Mouse (Mus musculus) heart, embryonic 14.5 days (tissue): ENCODE data around the gene Tbc1d14. TPM values are rescaled to one million over a fixed set of nuclear protein-coding genes. Genes with fewer than 3 reads are reported as not detected.

Experiments
- ATAC-seq: fragments of 200-750 bp; cut with Nextera tagmentation; 2 replicates; pipeline ENCODE4 v1.8.0; 2017; ENCODE audit warnings: low read depth, moderate TSS enrichment; ENCODE audit not compliant: insufficient number of reproducible peaks, insufficient read depth, low FRiP score
- H3K27ac ChIP-seq, 2 experiments: fragments of 200-500 bp in 1 of 2; fragments of 300-500 bp in 1 of 2; sonication (generic) in 1 of 2; replicated peaks in 1 of 2; 2 replicates each; pipeline ENCODE4 v1.5.1; 2012 to 2014; ENCODE audit warnings: low read depth in 2 of 2, low read length in 2 of 2, control low read depth in 1 of 2, mild to moderate bottlenecking in 1 of 2, mixed read lengths in 1 of 2; ENCODE audit not compliant: control insufficient read depth in 1 of 2, insufficient read depth in 1 of 2
- H3K27me3 ChIP-seq: fragments of 300-500 bp; sonication (generic); 2 replicates; pipeline ENCODE4 v1.6.1; 2014; ENCODE audit warnings: mild to moderate bottlenecking, low read length, control low read depth; ENCODE audit not compliant: control insufficient read depth, insufficient read depth
- H3K36me3 ChIP-seq: fragments of 300-500 bp; sonication (generic); 2 replicates; pipeline ENCODE4 v1.6.1; 2014; ENCODE audit warnings: mild to moderate bottlenecking, control low read depth, low read length, mixed read lengths; ENCODE audit not compliant: control insufficient read depth, insufficient read depth
- H3K4me1 ChIP-seq, 2 experiments: fragments of 200-500 bp in 1 of 2; fragments of 300-500 bp in 1 of 2; sonication (generic) in 1 of 2; 2 replicates each; pipeline ENCODE4 v1.6.1; 2012 to 2014; ENCODE audit warnings: low read length in 2 of 2, control low read depth in 1 of 2, mixed read lengths in 1 of 2; ENCODE audit not compliant: control insufficient read depth in 2 of 2, insufficient read depth in 2 of 2
- H3K4me2 ChIP-seq: fragments of 300-500 bp; sonication (generic); 2 replicates; pipeline ENCODE4 v1.6.1; 2014; ENCODE audit warnings: mild to moderate bottlenecking, low read length
- H3K4me3 ChIP-seq, 2 experiments: fragments of 200-500 bp in 1 of 2; fragments of 300-500 bp in 1 of 2; sonication (generic) in 1 of 2; 2 replicates each; pipeline ENCODE4 v1.5.1; 2012 to 2014; ENCODE audit warnings: low read length in 2 of 2, mild to moderate bottlenecking in 2 of 2, control low read depth in 1 of 2, low read depth in 1 of 2, moderate library complexity in 1 of 2; ENCODE audit not compliant: control insufficient read depth in 1 of 2, insufficient read depth in 1 of 2
- H3K9ac ChIP-seq: fragments of 300-500 bp; sonication (generic); 2 replicates; pipeline ENCODE4 v1.6.1; 2014; ENCODE audit warnings: mild to moderate bottlenecking, low read length
- H3K9me3 ChIP-seq: fragments of 300-500 bp; sonication (generic); 2 replicates; pipeline ENCODE4 v1.6.1; 2016; ENCODE audit warnings: low read length, control low read depth; ENCODE audit not compliant: control insufficient read depth
- WGBS: fragments of 180-500 bp; shearing (Covaris S2); extraction: QIAGEN DNeasy Blood & Tissue Kit; methylation state at CpG from one replicate; pipeline ENCODE4 v1.1.7; 2014; 5-methylcytosine and 5-hydroxymethylcytosine counted together
- polyA plus RNA-seq: library from polyadenylated mRNA; unstranded; fragments of >200 nt; fragmentation: Nextera tagmentation; extraction: Ambion mirVana; gene quantifications from 2 replicates; pipeline ENCODE4 v1.2.1, GENCODE M21; 2014

The Tbc1d14 gene
- polyA plus RNA-seq, 1 experiment from 2014 or later = 18.6 TPM

DNA sequence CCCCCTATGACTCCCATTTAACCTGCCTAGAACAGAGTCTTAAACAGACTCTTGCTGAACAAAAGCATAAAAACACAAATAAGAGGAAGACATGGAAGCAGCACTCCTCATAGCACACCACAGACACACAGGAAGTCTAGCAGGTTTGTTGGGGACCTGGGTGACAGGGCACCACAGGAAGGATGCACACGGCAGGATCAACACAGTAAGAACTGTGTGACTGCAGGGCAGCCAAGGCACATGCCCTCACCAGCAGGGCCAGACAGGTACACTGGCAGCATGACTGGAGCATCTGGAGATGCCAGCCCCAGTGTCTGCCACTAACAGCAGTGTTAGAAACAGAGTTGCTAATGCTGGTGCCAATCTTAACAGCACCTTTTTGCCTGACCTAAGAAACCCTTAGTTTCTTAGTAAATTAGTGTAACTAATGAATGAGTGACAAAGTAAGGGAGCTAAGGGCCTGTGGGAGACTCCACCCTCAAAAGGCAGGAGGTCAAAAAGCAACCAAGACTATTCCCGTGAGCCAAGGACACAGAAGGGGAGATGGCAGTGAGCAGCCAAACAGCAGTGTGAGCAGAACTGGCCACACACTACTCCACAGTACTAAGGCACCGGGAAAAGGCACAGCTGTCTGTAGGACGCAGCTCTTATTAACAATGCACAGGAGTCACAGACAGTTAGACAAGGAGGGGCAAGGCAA is 22.4 kb downstream of the Tbc1d14 start:
- 76% methylated on average over 4 of the region's 4 CpGs for WGBS
- no peak overlapping the region for H3K27ac ChIP-seq
- no peak overlapping the region for H3K9ac ChIP-seq
- H3K9me3 ChIP-seq = no peaks in the 10 kb centered on the region
- peaks cover 23 to 35% of the 10 kb centered on the region in 2 experiments for H3K4me1 ChIP-seq
- no peak for ATAC-seq
- no peaks in the 10 kb centered on the region for H3K27me3 ChIP-seq
- H3K36me3 ChIP-seq = peaks cover 20% of the 10 kb centered on the region
- no peak overlapping the region for H3K4me2 ChIP-seq
- no peak overlapping the region for H3K4me3 ChIP-seq

DNA sequence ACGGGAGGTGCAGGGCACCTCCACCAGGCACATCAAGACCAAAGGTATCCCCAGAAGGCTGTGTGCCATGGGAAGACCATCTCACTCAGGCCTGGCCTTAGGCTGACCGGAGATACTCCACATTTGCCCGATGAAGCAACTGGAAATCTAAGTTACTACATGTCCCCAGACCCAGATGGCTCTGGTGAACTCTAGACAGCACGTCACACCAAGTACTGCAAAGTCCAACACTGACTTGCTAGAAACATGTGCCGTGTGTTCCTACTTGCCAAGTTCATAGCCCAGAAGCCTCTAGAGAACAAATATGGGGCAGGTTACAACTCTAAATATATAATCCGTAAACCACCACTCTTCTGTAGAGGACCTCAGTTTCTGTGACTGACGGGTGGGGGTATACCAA is 23.0 kb downstream of the Tbc1d14 start:
- Histone ChIP-seq H3K4me1 (peaks cover 18 to 29% of the 10 kb centered on the region in 2 experiments), H3K27me3 (no peaks in the 10 kb centered on the region), H3K4me3 (no peak overlapping the region), H3K27ac (no peak overlapping the region), H3K9me3 (no peaks in the 10 kb centered on the region), H3K4me2 (no peak overlapping the region), H3K9ac (no peak overlapping the region), H3K36me3 (peaks cover 20% of the 10 kb centered on the region)
- WGBS = 88% methylated on average over 7 of the region's 7 CpGs
- ATAC-seq = no peak

DNA sequence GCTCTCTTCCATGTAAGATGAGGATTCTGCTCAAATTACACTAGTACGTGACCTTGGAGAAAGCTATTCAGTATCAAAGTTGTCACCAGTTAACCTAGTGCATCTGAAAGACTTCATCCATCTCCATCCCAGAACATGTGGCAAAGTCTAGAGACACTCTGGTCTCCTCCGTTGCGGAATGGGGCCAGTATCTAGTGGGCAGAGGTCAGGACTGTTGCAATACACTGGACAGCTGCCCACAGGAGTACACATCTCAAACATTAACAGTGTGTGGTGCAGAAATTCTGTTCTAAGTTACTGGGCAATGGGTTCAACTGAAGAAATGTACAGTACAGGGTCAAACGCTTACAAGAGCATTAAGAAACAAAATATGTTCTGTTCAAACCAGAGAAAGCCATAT is 25.0 kb downstream of the Tbc1d14 start:
- Histone ChIP-seq H3K27me3 (no peaks in the 10 kb centered on the region), H3K4me1 (peaks cover 6 to 14% of the 10 kb centered on the region in 2 experiments), H3K4me3 (no peak overlapping the region), H3K36me3 (peaks cover 20% of the 10 kb centered on the region), H3K9me3 (no peaks in the 10 kb centered on the region), H3K9ac (no peak overlapping the region), H3K27ac (no peak overlapping the region), H3K4me2 (no peak overlapping the region)
- ATAC-seq = no peak
- 67% methylated on average over 4 of the region's 4 CpGs for whole genome bisulfite sequencing

GRCm38 (mm10) chr5:36567627-36568026 is 25.4 kb downstream of the Tbc1d14 start:
- no peak for ATAC-seq
- 35% methylated on average over 2 of the region's 2 CpGs for WGBS

GRCm38 (mm10) chr5:36564530-36564929 is 28.5 kb downstream of the Tbc1d14 start:
- no peak overlapping the region for H3K27ac ChIP-seq
- no peak for ATAC-seq
- H3K4me2 ChIP-seq = no peak overlapping the region
- H3K4me3 ChIP-seq = no peak overlapping the region
- H3K27me3 ChIP-seq = no peaks in the 10 kb centered on the region
- H3K36me3 ChIP-seq = no peaks in the 10 kb centered on the region
- H3K4me1 ChIP-seq = peaks cover 15 to 36% of the 10 kb centered on the region in 2 experiments
- WGBS = 67% methylated on average over 9 of the region's 9 CpGs
- H3K9me3 ChIP-seq = no peaks in the 10 kb centered on the region
- H3K9ac ChIP-seq = no peak overlapping the region

More at GRCm38 (mm10) chr5:36567627-36568026, 25.4 kb downstream of the Tbc1d14 start:
- H3K9me3 ChIP-seq = no peaks in the 10 kb centered on the region
- no peak overlapping the region for H3K4me3 ChIP-seq
- no peak overlapping the region for H3K27ac ChIP-seq
- peaks cover 9 to 12% of the 10 kb centered on the region in 2 experiments for H3K4me1 ChIP-seq
- no peak overlapping the region for H3K9ac ChIP-seq
- peaks cover 20% of the 10 kb centered on the region for H3K36me3 ChIP-seq
- no peaks in the 10 kb centered on the region for H3K27me3 ChIP-seq
- H3K4me2 ChIP-seq = no peak overlapping the region

- H3K9me3 ChIP-seq = no peaks in the 10 kb centered on the region
- H3K27me3 ChIP-seq = no peaks in the 10 kb centered on the region
- WGBS = 90% methylated on average over 6 of the region's 6 CpGs
- H3K36me3 ChIP-seq = no peaks in the 10 kb centered on the region
- no peak overlapping the region for H3K4me2 ChIP-seq
- no peak overlapping the region for H3K4me3 ChIP-seq
- no peak overlapping the region for H3K9ac ChIP-seq
- ATAC-seq = no peak
- no peak overlapping the region for H3K27ac ChIP-seq
- peaks cover 15 to 36% of the 10 kb centered on the region in 2 experiments for H3K4me1 ChIP-seq
Measured at GRCm38 (mm10) chr5:36563741-36564140, 29.3 kb downstream of the Tbc1d14 start.

GRCm38 (mm10) chr5:36562791-36563445 is 30.2 kb downstream of the Tbc1d14 start:
- WGBS = 76% methylated on average over 10 of the region's 10 CpGs

More at GRCm38 (mm10) chr5:36562791-36563445, 30.2 kb downstream of the Tbc1d14 start:
- Histone ChIP-seq H3K36me3 (no peaks in the 10 kb centered on the region), H3K27ac (no peak overlapping the region; a peak in 1 of 4 replicates), H3K27me3 (no peaks in the 10 kb centered on the region), H3K4me2 (no peak overlapping the region), H3K4me1 (peaks cover 15 to 36% of the 10 kb centered on the region in 2 experiments), H3K9me3 (no peaks in the 10 kb centered on the region), H3K9ac (no peak overlapping the region), H3K4me3 (no peak overlapping the region)
- no peak for ATAC-seq
